Mouse (Mus musculus) forebrain, embryonic 14.5 days (tissue): Measurements from ENCODE around the gene 1700025G04Rik. TPM values are rescaled to one million over a fixed set of nuclear protein-coding genes. Genes with fewer than 3 reads are reported as not detected.
A peak's percentile ranks its signal among the peaks of the same experiment; 100 is the strongest.

ENCODE experiments used
- ATAC-seq: fragments of 200-750 bp; cut with Nextera tagmentation; 2 replicates; pipeline ENCODE4 v1.8.0; 2017; ENCODE audit warnings: mild to moderate bottlenecking, moderate library complexity
- DNase-seq: peaks from one replicate; pipeline ENCODE4 v3.0.0-alpha.2; 2015; ENCODE audit warnings: low spot score
- H3K27ac ChIP-seq: fragments of 300-500 bp; sonication (generic); 2 replicates; pipeline ENCODE4 v1.5.1; 2014; ENCODE audit warnings: low read depth, mild to moderate bottlenecking, control low read depth, low read length, moderate library complexity
- H3K27me3 ChIP-seq: fragments of 300-500 bp; sonication (generic); replicated peaks from 2 replicates; pipeline ENCODE4 v1.6.1; 2014; ENCODE audit warnings: low read length, control low read depth, mixed read lengths; ENCODE audit not compliant: control insufficient read depth, insufficient read depth
- H3K36me3 ChIP-seq: fragments of 300-500 bp; sonication (generic); 2 replicates; pipeline ENCODE4 v1.6.1; 2014; ENCODE audit warnings: low read length, control low read depth; ENCODE audit not compliant: control insufficient read depth, insufficient read depth
- H3K4me1 ChIP-seq: fragments of 300-500 bp; sonication (generic); 2 replicates; pipeline ENCODE4 v1.6.1; 2014; ENCODE audit warnings: antibody characterized with exemption, low read length, control low read depth; ENCODE audit not compliant: control insufficient read depth, insufficient read depth
- H3K4me2 ChIP-seq: fragments of 300-500 bp; sonication (generic); 2 replicates; pipeline ENCODE4 v1.6.1; 2014; ENCODE audit warnings: mild to moderate bottlenecking, control low read depth, low read length
- H3K4me3 ChIP-seq: fragments of 300-500 bp; sonication (generic); 2 replicates; pipeline ENCODE4 v1.5.1; 2014; ENCODE audit warnings: low read depth, low read length, control low read depth
- H3K9ac ChIP-seq: fragments of 300-500 bp; sonication (generic); 2 replicates; pipeline ENCODE4 v1.6.1; 2014; ENCODE audit warnings: mild to moderate bottlenecking, low read length, control low read depth, moderate library complexity
- H3K9me3 ChIP-seq: fragments of 300-500 bp; sonication (generic); replicated peaks from 2 replicates; pipeline ENCODE4 v1.6.1; 2016; ENCODE audit warnings: low read length, control low read depth, mixed read lengths; ENCODE audit not compliant: control insufficient read depth
- WGBS: fragments of 180-500 bp; shearing (Covaris S2); extraction: QIAGEN DNeasy Blood & Tissue Kit; methylation state at CpG from one replicate; pipeline ENCODE4 v1.1.7; 2014; 5-methylcytosine and 5-hydroxymethylcytosine counted together
- polyA plus RNA-seq: library from polyadenylated mRNA; unstranded; fragments of >200 nt; fragmentation: Nextera tagmentation; extraction: Ambion mirVana; gene quantifications from 2 replicates; pipeline ENCODE4 v1.2.1, GENCODE M21; 2014

1700025G04Rik gene
- polyA plus RNA-seq, 1 experiment from 2014 or later: 25.3 TPM

GRCm38 (mm10) chr1:151961204-151961603 lies 128.7 kb downstream of the 1700025G04Rik start:
- Histone ChIP-seq H3K36me3 (no peaks in the 10 kb centered on the region), H3K4me3 (no peak overlapping the region), H3K4me1 (0 out of 2 replicates have a peak, but pooled peaks cover 3% of the 10 kb centered on the region), H3K4me2 (no peak overlapping the region), H3K9me3 (no peaks in the 10 kb centered on the region), H3K27ac (no peak overlapping the region), H3K9ac (no peak overlapping the region), H3K27me3 (no peaks in the 10 kb centered on the region)
- ATAC-seq: no peak
- 91% methylated on average over 10 of the region's 10 CpGs for WGBS
- no peak for DNase-seq

DNA sequence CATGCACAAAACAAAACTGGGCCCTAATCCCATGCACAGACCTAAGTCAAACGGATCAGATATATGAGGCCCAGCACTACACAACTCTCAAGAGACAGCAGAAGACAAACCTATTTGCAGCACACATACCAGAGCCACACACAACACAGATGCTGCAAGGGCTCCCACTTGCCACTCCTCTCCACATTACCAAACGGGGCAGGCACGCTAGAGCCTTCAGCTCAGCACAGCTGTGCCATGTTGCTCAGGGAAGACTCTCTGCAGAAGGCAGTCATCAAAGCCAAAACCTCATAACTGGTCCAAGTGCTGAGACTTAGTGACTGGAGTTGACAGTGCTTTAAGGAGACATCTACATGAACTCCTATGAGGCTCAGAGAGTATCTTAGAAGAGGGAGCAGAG lies 130.9 kb downstream of the 1700025G04Rik start:
- Histone ChIP-seq H3K4me3 (no peak overlapping the region), H3K27me3 (no peaks in the 10 kb centered on the region), H3K36me3 (no peaks in the 10 kb centered on the region), H3K9ac (no peak overlapping the region), H3K4me1 (0 out of 2 replicates have a peak, but pooled peaks cover 6% of the 10 kb centered on the region), H3K4me2 (no peak overlapping the region), H3K9me3 (no peaks in the 10 kb centered on the region), H3K27ac (no peak overlapping the region)
- ATAC-seq (no peak), DNase-seq (no peak)
- WGBS: 61% methylated on average over 3 of the region's 3 CpGs

- no peaks in the 10 kb centered on the region for H3K27me3 ChIP-seq
- H3K4me1 ChIP-seq: peaks cover 10% of the 10 kb centered on the region
- no peak for ATAC-seq
- no peak overlapping the region for H3K9ac ChIP-seq
- no peak for DNase-seq
- 82% methylated on average over 3 of the region's 3 CpGs for WGBS
- no peak overlapping the region for H3K4me3 ChIP-seq
- no peak overlapping the region for H3K27ac ChIP-seq
- no peak overlapping the region for H3K4me2 ChIP-seq
- no peaks in the 10 kb centered on the region for H3K9me3 ChIP-seq
- H3K36me3 ChIP-seq: no peaks in the 10 kb centered on the region
Measured at GRCm38 (mm10) chr1:151958442-151958841, 131.5 kb downstream of the 1700025G04Rik start.

DNA sequence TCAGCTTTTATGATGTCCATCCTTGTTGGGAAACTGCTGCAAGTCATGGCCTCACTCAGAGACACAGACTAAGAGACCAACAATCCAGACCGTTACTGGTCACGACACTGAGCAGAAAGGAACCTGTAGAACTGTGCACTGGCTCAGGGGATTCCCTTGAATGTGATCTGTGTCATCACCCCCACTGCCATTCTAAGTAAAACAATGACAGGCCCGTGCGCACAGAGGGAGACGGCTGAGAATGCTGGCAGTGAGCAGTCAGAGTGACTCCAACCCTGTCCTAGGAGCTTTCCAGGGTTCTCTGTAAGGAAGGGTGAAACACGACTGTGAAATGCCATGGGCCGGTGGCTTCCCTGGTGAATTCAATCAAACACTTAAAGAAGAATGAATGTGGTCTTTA lies 132.3 kb downstream of the 1700025G04Rik start:
- Histone ChIP-seq H3K9ac (no peak overlapping the region), H3K27me3 (no peaks in the 10 kb centered on the region), H3K9me3 (no peaks in the 10 kb centered on the region), H3K4me2 (no peak overlapping the region), H3K4me1 (peaks cover 18% of the 10 kb centered on the region), H3K27ac (no peak overlapping the region), H3K36me3 (no peaks in the 10 kb centered on the region), H3K4me3 (no peak overlapping the region)
- no peak for ATAC-seq
- WGBS: 31% methylated on average over 7 of the region's 7 CpGs
- no peak for DNase-seq

GRCm38 (mm10) chr1:151955866-151956265 lies 134.1 kb downstream of the 1700025G04Rik start:
- H3K27me3 ChIP-seq: no peaks in the 10 kb centered on the region
- no peak overlapping the region for H3K27ac ChIP-seq
- DNase-seq (no peak), ATAC-seq (no peak)
- H3K4me3 ChIP-seq: no peak overlapping the region
- 59% methylated on average over 5 of the region's 5 CpGs for WGBS
- H3K9me3 ChIP-seq: no peaks in the 10 kb centered on the region
- H3K36me3 ChIP-seq: no peaks in the 10 kb centered on the region
- no peak overlapping the region for H3K9ac ChIP-seq
- no peak overlapping the region for H3K4me2 ChIP-seq
- peaks cover 18% of the 10 kb centered on the region for H3K4me1 ChIP-seq

- ATAC-seq (peak; percentile 72), DNase-seq (peak; percentile 78)
- H3K36me3 ChIP-seq: no peaks in the 10 kb centered on the region
- H3K4me1 ChIP-seq: peaks cover 18% of the 10 kb centered on the region
- no peaks in the 10 kb centered on the region for H3K9me3 ChIP-seq
- H3K4me3 ChIP-seq: no peak overlapping the region
- H3K27ac ChIP-seq: no peak overlapping the region
- H3K4me2 ChIP-seq: no peak overlapping the region
- H3K9ac ChIP-seq: no peak overlapping the region
- 23% methylated on average over 6 of the region's 7 CpGs for WGBS
- no peaks in the 10 kb centered on the region for H3K27me3 ChIP-seq
Measured at GRCm38 (mm10) chr1:151953563-151953962, 136.4 kb downstream of the 1700025G04Rik start.

GRCm38 (mm10) chr1:151948065-151948464 lies 141.9 kb downstream of the 1700025G04Rik start:
- Histone ChIP-seq H3K9me3 (no peaks in the 10 kb centered on the region), H3K27ac (no peak overlapping the region), H3K36me3 (no peaks in the 10 kb centered on the region), H3K4me1 (peaks cover 32% of the 10 kb centered on the region), H3K4me3 (no peak overlapping the region), H3K27me3 (no peaks in the 10 kb centered on the region), H3K4me2 (no peak overlapping the region), H3K9ac (no peak overlapping the region)
- DNase-seq (no peak), ATAC-seq (no peak)
- 84% methylated on average over 3 of the region's 3 CpGs for WGBS

DNA sequence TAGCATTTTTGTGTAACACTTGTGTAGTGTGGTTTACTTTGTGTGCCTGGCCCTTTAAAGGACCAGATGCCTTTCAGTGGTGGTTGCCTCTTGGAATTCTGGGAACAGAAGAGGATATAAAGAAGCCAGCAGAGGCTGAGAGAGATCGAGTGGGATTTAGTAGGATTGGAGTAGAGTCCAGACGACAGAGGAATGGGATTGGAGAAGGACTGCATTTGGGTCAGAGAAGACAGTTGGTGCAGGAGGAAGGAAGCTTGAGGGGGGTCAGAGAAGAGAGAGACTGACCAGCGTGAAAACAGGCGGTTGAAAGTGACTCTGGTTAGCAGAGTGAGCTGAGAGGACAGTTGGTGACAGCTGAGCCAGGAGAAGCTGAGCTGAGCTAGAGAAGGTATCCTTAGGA lies 142.4 kb downstream of the 1700025G04Rik start:
- 46% methylated on average over 4 of the region's 4 CpGs for WGBS
- Histone ChIP-seq H3K9ac (no peak overlapping the region), H3K36me3 (no peaks in the 10 kb centered on the region), H3K27me3 (no peaks in the 10 kb centered on the region), H3K9me3 (no peaks in the 10 kb centered on the region), H3K4me2 (no peak overlapping the region), H3K4me3 (no peak overlapping the region), H3K4me1 (peaks cover 28% of the 10 kb centered on the region), H3K27ac (no peak overlapping the region)
- ATAC-seq (no peak), DNase-seq (no peak)

DNA sequence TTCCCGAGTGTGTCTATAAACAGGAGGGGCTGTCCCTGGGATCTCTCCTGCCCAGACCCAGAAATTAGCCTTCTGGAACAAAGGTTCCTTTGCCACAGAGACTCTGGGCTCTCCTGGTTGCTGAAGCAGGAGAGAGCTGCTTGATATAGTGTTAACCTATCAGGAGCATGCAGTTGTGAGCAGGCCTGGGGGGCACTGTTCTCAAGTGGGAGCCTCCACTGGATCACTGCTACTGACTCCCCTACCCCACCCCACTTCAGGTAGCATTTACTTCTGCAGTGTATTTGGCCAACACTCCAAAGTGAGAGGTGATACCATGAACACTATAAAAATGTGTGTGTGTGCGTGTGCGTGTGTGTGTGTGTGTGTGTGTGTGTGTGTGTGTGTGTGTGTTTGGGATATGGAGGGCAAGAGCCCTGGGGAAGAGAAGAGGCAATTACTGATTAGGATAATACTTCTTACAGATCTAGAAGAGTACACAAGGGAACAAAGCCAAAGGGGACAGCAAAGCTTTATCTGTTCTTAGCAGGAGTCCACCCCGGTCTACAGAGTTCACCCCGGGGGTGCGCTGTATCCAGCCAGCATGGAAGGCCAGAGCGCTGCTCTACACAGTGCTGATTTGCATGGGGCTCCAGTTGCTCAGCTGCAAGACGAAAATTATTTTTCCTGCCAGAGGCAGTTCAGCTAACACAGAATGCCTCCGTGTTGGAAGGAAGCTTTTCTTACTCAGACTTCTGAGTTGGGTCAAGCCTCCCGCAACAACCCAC lies 145.3 kb downstream of the 1700025G04Rik start:
- peaks cover 28% of the 10 kb centered on the region for H3K4me1 ChIP-seq
- no peaks in the 10 kb centered on the region for H3K27me3 ChIP-seq
- H3K36me3 ChIP-seq: no peaks in the 10 kb centered on the region
- H3K4me3 ChIP-seq: no peak overlapping the region
- WGBS: 17% methylated on average over 10 of the region's 10 CpGs
- DNase-seq (peak; percentile 58), ATAC-seq (peak; percentile 47; the same call in 1 of the 2 replicates)
- no peaks in the 10 kb centered on the region for H3K9me3 ChIP-seq
- no peak overlapping the region for H3K4me2 ChIP-seq
- peak overlapping the region; percentile 55; the same call in 1 of the 2 replicates for H3K27ac ChIP-seq
- no peak overlapping the region; the same call in 1 of the 2 replicates for H3K9ac ChIP-seq
